Mouse (Mus musculus): Measurements from ENCODE around the gene Zmiz1. TPM values are rescaled to one million over a fixed set of nuclear protein-coding genes. Genes with fewer than 3 reads are reported as not detected.
A peak's percentile ranks its signal among the peaks of the same experiment; 100 is the strongest.

The Zmiz1 gene
- polyA plus RNA-seq, 1 experiment, result 27.2 TPM

DNA sequence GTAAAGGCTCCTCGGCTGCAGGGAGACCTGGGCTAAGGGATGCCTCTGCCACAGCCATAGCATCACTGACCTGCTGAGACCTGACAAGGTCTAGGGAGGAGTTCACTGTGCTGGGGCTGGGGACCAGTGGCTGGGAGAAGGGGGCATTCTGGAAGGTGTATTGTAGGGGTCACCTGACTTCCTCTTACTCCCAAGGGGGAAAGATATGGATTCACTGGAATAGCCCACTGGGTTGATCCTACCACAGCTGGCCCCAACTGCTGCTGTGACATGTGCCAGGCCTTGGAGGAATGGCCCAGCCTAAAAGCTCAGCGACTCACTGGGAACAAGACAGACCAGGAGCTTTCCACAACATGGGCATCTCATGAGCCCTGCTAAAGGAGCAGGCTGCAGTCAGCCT lies 27.2 kb downstream of the Zmiz1 start:
- Histone ChIP-seq H3K27ac (ENCODE audit: control insufficient read depth, insufficient read depth, low read depth, low read length, poor library complexity) (no peak overlapping the region), H3K4me3 (replicated peaks; ENCODE audit: control insufficient read depth, low read depth, low read length) (no peak overlapping the region), H3K4me1 (ENCODE audit: control insufficient read depth, insufficient read depth, low read length) (peaks cover 33% of the 10 kb centered on the region)
- 89% methylated on average over 2 of the region's 2 CpGs for WGBS
- TF ChIP-seq CTCF (IDR thresholded peaks at IDR 0.05; ENCODE audit: control insufficient read depth, insufficient read depth, low read length) (no peak), POLR2A (IDR thresholded peaks at IDR 0.05; ENCODE audit: borderline replicate concordance, control insufficient read depth, low read depth, low read length) (no peak)

DNA sequence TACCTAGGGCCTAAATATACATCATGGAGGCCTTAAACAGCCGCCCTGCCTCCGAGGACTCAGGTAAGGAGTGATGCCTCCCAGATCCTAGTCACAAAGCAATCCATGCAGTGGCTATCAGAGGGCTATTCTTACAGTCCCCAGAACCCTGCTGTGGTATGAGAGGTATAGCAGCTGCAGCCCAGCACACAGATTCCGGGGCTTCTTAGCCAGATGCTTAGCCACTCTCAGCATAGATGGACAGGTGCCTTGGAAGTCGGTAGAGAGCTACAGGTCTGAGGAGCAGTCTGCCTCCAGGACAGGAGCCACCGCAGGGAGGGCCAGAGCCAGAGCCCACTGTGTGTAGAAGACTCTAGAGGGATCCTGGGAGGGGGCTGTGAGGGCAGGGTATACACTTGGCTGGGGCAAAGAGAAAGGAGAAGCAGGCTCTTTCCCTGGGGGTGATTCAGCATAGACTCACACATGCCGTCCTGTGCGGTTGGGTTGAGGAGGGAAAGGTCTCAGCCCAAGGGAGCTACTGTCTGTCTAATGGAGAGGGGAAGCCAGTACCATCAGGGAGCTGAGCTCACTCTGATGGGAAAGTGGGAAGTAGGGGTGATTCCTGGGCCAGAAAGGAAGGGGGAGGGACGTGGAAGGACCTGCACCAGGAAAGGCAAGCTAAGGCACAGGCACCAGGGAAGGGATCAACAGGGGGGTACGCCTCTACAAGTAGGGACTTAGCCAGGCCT lies 27.9 kb downstream of the Zmiz1 start:
- H3K27ac ChIP-seq (ENCODE audit: control insufficient read depth, insufficient read depth, low read depth, low read length, poor library complexity), result peak overlapping the region; percentile 66
- TF ChIP-seq CTCF (IDR thresholded peaks at IDR 0.05; ENCODE audit: control insufficient read depth, insufficient read depth, low read length), result no peak
- H3K4me1 ChIP-seq (ENCODE audit: control insufficient read depth, insufficient read depth, low read length), result peaks cover 28% of the 10 kb centered on the region
- no peak overlapping the region for H3K4me3 ChIP-seq (replicated peaks; ENCODE audit: control insufficient read depth, low read depth, low read length)
- WGBS, result 50% methylated on average over 9 of the region's 9 CpGs

- 64% methylated on average over 7 of the region's 7 CpGs for WGBS
Measured at GRCm38 (mm10) chr14:25487470-25487955, 28.5 kb downstream of the Zmiz1 start.

GRCm38 (mm10) chr14:25488097-25488613 lies 29.2 kb downstream of the Zmiz1 start:
- 37% methylated on average over 6 of the region's 6 CpGs for WGBS
- no peak for TF ChIP-seq POLR2A (IDR thresholded peaks at IDR 0.05; ENCODE audit: borderline replicate concordance, control insufficient read depth, low read depth, low read length)
- no peak for TF ChIP-seq CTCF (IDR thresholded peaks at IDR 0.05; ENCODE audit: control insufficient read depth, insufficient read depth, low read length)

More at GRCm38 (mm10) chr14:25487470-25487955, 28.5 kb downstream of the Zmiz1 start:
- peaks cover 26% of the 10 kb centered on the region for H3K4me1 ChIP-seq (ENCODE audit: control insufficient read depth, insufficient read depth, low read length)
- no peak overlapping the region for H3K4me3 ChIP-seq (replicated peaks; ENCODE audit: control insufficient read depth, low read depth, low read length)
- TF ChIP-seq CTCF (IDR thresholded peaks at IDR 0.05; ENCODE audit: control insufficient read depth, insufficient read depth, low read length), result no peak
- TF ChIP-seq POLR2A (IDR thresholded peaks at IDR 0.05; ENCODE audit: borderline replicate concordance, control insufficient read depth, low read depth, low read length), result 0 out of 2 replicates have a peak, but pooled peaks have one; percentile 42
- H3K27ac ChIP-seq (ENCODE audit: control insufficient read depth, insufficient read depth, low read depth, low read length, poor library complexity), result peak overlapping the region; percentile 66

GRCm38 (mm10) chr14:25489336-25490078 lies 30.5 kb downstream of the Zmiz1 start:
- Histone ChIP-seq H3K4me3 (replicated peaks; ENCODE audit: control insufficient read depth, low read depth, low read length) (no peak overlapping the region), H3K4me1 (ENCODE audit: control insufficient read depth, insufficient read depth, low read length) (peaks cover 34% of the 10 kb centered on the region), H3K27ac (ENCODE audit: control insufficient read depth, insufficient read depth, low read depth, low read length, poor library complexity) (0 out of 2 replicates have a peak overlapping the region, but pooled peaks have one; percentile 17)
- WGBS, result 71% methylated on average over 6 of the region's 6 CpGs
- TF ChIP-seq POLR2A (IDR thresholded peaks at IDR 0.05; ENCODE audit: borderline replicate concordance, control insufficient read depth, low read depth, low read length) (no peak), CTCF (IDR thresholded peaks at IDR 0.05; ENCODE audit: control insufficient read depth, insufficient read depth, low read length) (no peak)

More at GRCm38 (mm10) chr14:25488097-25488613, 29.2 kb downstream of the Zmiz1 start:
- Histone ChIP-seq H3K4me1 (ENCODE audit: control insufficient read depth, insufficient read depth, low read length) (peaks cover 29% of the 10 kb centered on the region), H3K4me3 (replicated peaks; ENCODE audit: control insufficient read depth, low read depth, low read length) (no peak overlapping the region), H3K27ac (ENCODE audit: control insufficient read depth, insufficient read depth, low read depth, low read length, poor library complexity) (peak overlapping the region; percentile 66)

GRCm38 (mm10) chr14:25491961-25492360 lies 33.0 kb downstream of the Zmiz1 start:
- H3K4me3 ChIP-seq (replicated peaks; ENCODE audit: control insufficient read depth, low read depth, low read length), result no peak overlapping the region
- peaks cover 34% of the 10 kb centered on the region for H3K4me1 ChIP-seq (ENCODE audit: control insufficient read depth, insufficient read depth, low read length)
- TF ChIP-seq CTCF (IDR thresholded peaks at IDR 0.05; ENCODE audit: control insufficient read depth, insufficient read depth, low read length) (no peak), POLR2A (IDR thresholded peaks at IDR 0.05; ENCODE audit: borderline replicate concordance, control insufficient read depth, low read depth, low read length) (no peak)
- no peak overlapping the region for H3K27ac ChIP-seq (ENCODE audit: control insufficient read depth, insufficient read depth, low read depth, low read length, poor library complexity)
- WGBS, result 84% methylated on average over 5 of the region's 5 CpGs

GRCm38 (mm10) chr14:25492567-25493279 lies 33.7 kb downstream of the Zmiz1 start:
- WGBS, result 71% methylated on average over 11 of the region's 11 CpGs
- no peak overlapping the region for H3K27ac ChIP-seq (ENCODE audit: control insufficient read depth, insufficient read depth, low read depth, low read length, poor library complexity)
- no peak overlapping the region for H3K4me3 ChIP-seq (replicated peaks; ENCODE audit: control insufficient read depth, low read depth, low read length)
- peaks cover 26% of the 10 kb centered on the region for H3K4me1 ChIP-seq (ENCODE audit: control insufficient read depth, insufficient read depth, low read length)
- no peak for TF ChIP-seq POLR2A (IDR thresholded peaks at IDR 0.05; ENCODE audit: borderline replicate concordance, control insufficient read depth, low read depth, low read length)
- no peak for TF ChIP-seq CTCF (IDR thresholded peaks at IDR 0.05; ENCODE audit: control insufficient read depth, insufficient read depth, low read length)
